In the genomic region with DNA sequence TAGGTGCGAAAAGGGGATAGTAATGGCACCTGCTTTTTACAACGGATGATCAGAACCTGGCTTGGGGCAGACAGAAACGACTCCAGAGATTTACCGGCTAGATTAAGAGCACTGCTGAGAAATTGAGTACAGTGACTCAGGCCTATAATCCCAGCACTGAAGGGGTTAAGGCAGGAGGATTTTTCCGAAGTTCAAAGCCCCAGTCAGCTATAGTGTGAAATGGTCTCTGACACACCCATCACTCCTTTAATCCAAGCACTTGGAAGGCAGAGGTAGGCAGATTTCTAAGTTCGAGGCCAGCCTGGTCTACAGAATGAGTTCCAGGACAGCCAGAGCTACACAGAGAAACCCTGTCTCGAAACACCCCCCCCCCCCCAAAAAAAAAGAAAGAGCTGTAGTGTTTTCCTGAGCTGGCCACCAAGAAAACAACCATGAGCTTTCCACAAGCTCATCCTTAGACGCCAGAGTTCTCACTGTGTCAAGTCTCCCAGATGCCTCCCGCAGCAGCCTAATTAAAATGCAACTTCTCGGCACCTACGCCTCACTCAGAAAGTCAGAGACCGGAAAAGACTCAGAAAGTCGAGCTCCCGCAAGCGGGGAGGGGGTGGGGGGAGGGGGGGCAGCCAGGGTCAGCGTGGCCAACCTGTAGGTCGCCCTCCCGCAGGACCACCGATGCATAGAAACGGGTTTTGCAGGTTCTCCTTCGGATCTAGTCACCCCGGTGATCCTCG, we compare ENCODE assay signal across 8 mouse cellular contexts. TPM values are rescaled to one million over a fixed set of nuclear protein-coding genes. Genes with fewer than 3 reads are reported as not detected.
A peak's percentile ranks its signal among the peaks of the same experiment; 100 is the strongest.
DNase-seq lines count a peak whose midpoint lies in the region; ATAC-seq lines count a peak whose summit lies in the region.

No protein-coding gene starts in this region.

- no peaks in the 10 kb centered on the region for H3K27me3 ChIP-seq in megakaryocyte, embryonic 14.5 days (replicated peaks)
- peaks cover 2% of the 10 kb centered on the region; the same call in 1 of the 2 replicates for H3K27me3 ChIP-seq in hindbrain, embryonic 13.5 days

- peak overlapping the region; percentile 94 for H3K4me3 ChIP-seq in megakaryocyte, embryonic 14.5 days (replicated peaks)
- peak overlapping the region; percentile 64 for H3K4me3 ChIP-seq in brown adipose tissue, adult 24 weeks (ENCODE audit: insufficient read depth, low read depth, low read length)
- H3K4me3 ChIP-seq in hindbrain, embryonic 13.5 days = peak overlapping the region; percentile 46
- H3K4me3 ChIP-seq in macrophage (ENCODE audit: inconsistent target) = peak overlapping the region; percentile 44

- DNase-seq in cerebellum, adult 11 months = no peak
- no peak for DNase-seq in urinary bladder, postnatal 25 days (ENCODE audit: low spot score)
- no peak for DNase-seq in gastrocnemius, postnatal 14 days

- H3K9ac ChIP-seq in hindbrain, embryonic 13.5 days = peak overlapping the region; percentile 67

- peaks cover 53% of the 10 kb centered on the region for H3K4me1 ChIP-seq in megakaryocyte, embryonic 14.5 days
- peaks cover 4% of the 10 kb centered on the region; the same call in 1 of the 2 replicates for H3K4me1 ChIP-seq in brown adipose tissue, adult 24 weeks (ENCODE audit: control insufficient read depth, insufficient read depth, insufficient read length, low read length)
- H3K4me1 ChIP-seq in hindbrain, embryonic 13.5 days (replicated peaks) = peaks cover 8% of the 10 kb centered on the region

- peak overlapping the region; percentile 89 for H3K4me2 ChIP-seq in hindbrain, embryonic 13.5 days

- WGBS in hindbrain, embryonic 13.5 days = 19% methylated on average over 23 of the region's 23 CpGs
- WGBS in macrophage (ENCODE audit: missing documents) = 12% methylated on average over 17 of the region's 23 CpGs

- H3K9me3 ChIP-seq in megakaryocyte, embryonic 14.5 days = peaks cover 5% of the 10 kb centered on the region
- H3K9me3 ChIP-seq in hindbrain, embryonic 13.5 days = no peaks in the 10 kb centered on the region

- intact Hi-C loops in gastrocnemius, postnatal 14 days (cut with DNase I; ENCODE audit: low total_unique reads) = no loop called here

- H3K79me2 ChIP-seq in macrophage (ENCODE audit: inconsistent target) = peaks cover 51% of the 10 kb centered on the region

- H3K27ac ChIP-seq in brown adipose tissue, adult 24 weeks (replicated peaks; ENCODE audit: low read depth, low read length) = peak overlapping the region; percentile 80
- H3K27ac ChIP-seq in hindbrain, embryonic 13.5 days = no peak overlapping the region
- H3K27ac ChIP-seq in macrophage = peak overlapping the region; percentile 74

- ATAC-seq in megakaryocyte, adult 5-6 weeks (ENCODE audit: poor library complexity, severe bottlenecking) = no peak
- peak; percentile 40; the same call in 1 of the 2 replicates for ATAC-seq in hindbrain, embryonic 13.5 days (ENCODE audit: low FRiP score)

- peaks cover 30% of the 10 kb centered on the region for H3K36me3 ChIP-seq in megakaryocyte, embryonic 14.5 days (replicated peaks; ENCODE audit: low read length)
- no peaks in the 10 kb centered on the region for H3K36me3 ChIP-seq in hindbrain, embryonic 13.5 days
- peaks cover 5% of the 10 kb centered on the region; the same call in 1 of the 2 replicates for H3K36me3 ChIP-seq in macrophage (ENCODE audit: inconsistent target)

RNA-seq across cellular contexts. Expression of a gene that starts 0.8 kb away (rescaled TPM):
- polyA plus RNA-seq in megakaryocyte, embryonic 14.5 days (2012; ENCODE audit: insufficient read depth, low replicate concordance) = 5.7 and 6.0 TPM in 2 replicates
- 84.4 and 87.7 TPM in 2 replicates for total RNA-seq in megakaryocyte, adult 5-6 weeks (2015)
- 128 TPM in 2 replicates for total RNA-seq in megakaryocyte, adult 5-6 weeks (2017)
- polyA plus RNA-seq in brown adipose tissue, adult 24 weeks (2012; ENCODE audit: insufficient read depth, insufficient read length, missing spikeins) = 12.6 and 14.9 TPM in 2 replicates
- polyA plus RNA-seq in hindbrain, embryonic 13.5 days (2015; fragmentation: Nextera tagmentation; extraction: Ambion mirVana) = 2.3 and 2.8 TPM in 2 replicates
- 1,000 to 10,000 TPM in 5 of 26 experiments, 100 to 1,000 TPM in 21; 167 to 1,519 (median 675) TPM for total RNA-seq in macrophage (2018; cell fraction: chromatin; rRNA removed)
- 100 to 1,000 TPM in 17 of 26 experiments, 10 to 100 TPM in 9; 42.2 to 232 (median 128) TPM for total RNA-seq in macrophage (2018; cell fraction: cytosol; rRNA removed)
- 100 to 1,000 TPM; 109 to 776 (median 538) TPM for total RNA-seq in macrophage (2018; cell fraction: nucleus; rRNA removed)
- 21.4 to 66.0 TPM (median 37.6 TPM) in 3 replicates for polyA plus RNA-seq in macrophage (2018)
- total RNA-seq in gastrocnemius, postnatal 14 days (2021) = 1 to 10 TPM; 6.1 to 8.5 TPM

RNA-seq across cellular contexts. Expression of a gene that starts 35.3 kb away (rescaled TPM):
- polyA plus RNA-seq in megakaryocyte, embryonic 14.5 days (2012; ENCODE audit: insufficient read depth, low replicate concordance) = 3.8 TPM in 1 of 2 replicates, not detected in the other
- 28.5 and 29.5 TPM in 2 replicates for total RNA-seq in megakaryocyte, adult 5-6 weeks (2015)
- total RNA-seq in megakaryocyte, adult 5-6 weeks (2017) = 37.3 TPM in 2 replicates
- polyA plus RNA-seq in brown adipose tissue, adult 24 weeks (2012; ENCODE audit: insufficient read depth, insufficient read length, missing spikeins) = 10.1 and 19.7 TPM in 2 replicates
- polyA plus RNA-seq in hindbrain, embryonic 13.5 days (2015; fragmentation: Nextera tagmentation; extraction: Ambion mirVana) = 44.8 and 47.2 TPM in 2 replicates
- 100 to 1,000 TPM in 8 of 26 experiments, 10 to 100 TPM in 18; 49.4 to 204 (median 85.4) TPM for total RNA-seq in macrophage (2018; cell fraction: chromatin; rRNA removed)
- 10 to 100 TPM; 14.0 to 29.8 (median 21.6) TPM for total RNA-seq in macrophage (2018; cell fraction: cytosol; rRNA removed)
- total RNA-seq in macrophage (2018; cell fraction: nucleus; rRNA removed) = 100 to 1,000 TPM in 9 of 26 experiments, 10 to 100 TPM in 17; 47.2 to 191 (median 87.6) TPM
- 10.9 to 18.8 TPM (median 13.6 TPM) in 3 replicates for polyA plus RNA-seq in macrophage (2018)
- 10 to 100 TPM; 15.2 to 17.6 TPM for total RNA-seq in gastrocnemius, postnatal 14 days (2021)

Comparison
In these comparisons a context has a peak if more than half of its experiments do, and no peak if none do; other contexts are left out.
1. H3K4me3 ChIP-seq: peak in every context shown above with its lines; median percentile 94 in megakaryocyte, embryonic 14.5 days; 64 in brown adipose tissue, adult 24 weeks; 46 in hindbrain, embryonic 13.5 days; 44 in macrophage.